Mouse (Mus musculus): ENCODE data around the gene Hoxb8. TPM values are rescaled to one million over a fixed set of nuclear protein-coding genes. Genes with fewer than 3 reads are reported as not detected.

Gene Hoxb8
- polyA plus RNA-seq, 1 experiment from 2014 or later, result 0.71 TPM

- Histone ChIP-seq H3K27me3 (replicated peaks; ENCODE audit: control insufficient read depth, insufficient read depth, low read length) (peaks cover 4% of the 10 kb centered on the region; the same call in 1 of the 2 replicates), H3K27ac (ENCODE audit: low read length) (peak overlapping the region; percentile 81), H3K9me3 (ENCODE audit: control insufficient read depth, low read length) (no peaks in the 10 kb centered on the region), H3K4me3 (ENCODE audit: low read length) (peak overlapping the region; percentile 50), H3K9ac (ENCODE audit: low read depth, low read length) (peak overlapping the region; percentile 81), H3K4me1 (ENCODE audit: control insufficient read depth, insufficient read depth, low read length) (peaks cover 29% of the 10 kb centered on the region), H3K4me2 (ENCODE audit: low read depth, low read length) (peak overlapping the region; percentile 79), H3K36me3 (ENCODE audit: control insufficient read depth, insufficient read depth, low read length) (no peaks in the 10 kb centered on the region)
- ATAC-seq, result no peak
- 24% methylated on average over 20 of the region's 20 CpGs for WGBS
Observed at GRCm38 (mm10) chr11:96310183-96310938, 28.7 kb downstream of the Hoxb8 start.

- Histone ChIP-seq H3K9ac (ENCODE audit: low read depth, low read length) (peak overlapping the region; percentile 81), H3K36me3 (ENCODE audit: control insufficient read depth, insufficient read depth, low read length) (no peaks in the 10 kb centered on the region), H3K27ac (ENCODE audit: low read length) (peak overlapping the region; percentile 81), H3K4me1 (ENCODE audit: control insufficient read depth, insufficient read depth, low read length) (peaks cover 23% of the 10 kb centered on the region), H3K27me3 (replicated peaks; ENCODE audit: control insufficient read depth, insufficient read depth, low read length) (no peaks in the 10 kb centered on the region), H3K4me2 (ENCODE audit: low read depth, low read length) (peak overlapping the region; percentile 79), H3K9me3 (ENCODE audit: control insufficient read depth, low read length) (no peaks in the 10 kb centered on the region), H3K4me3 (ENCODE audit: low read length) (peak overlapping the region; percentile 50)
- no peak for ATAC-seq
- 25% methylated on average over 6 of the region's 6 CpGs for WGBS
Observed at GRCm38 (mm10) chr11:96311097-96311496, 29.4 kb downstream of the Hoxb8 start.

- peak overlapping the region; percentile 50 for H3K4me3 ChIP-seq (ENCODE audit: low read length)
- H3K9me3 ChIP-seq (ENCODE audit: control insufficient read depth, low read length), result no peaks in the 10 kb centered on the region
- H3K36me3 ChIP-seq (ENCODE audit: control insufficient read depth, insufficient read depth, low read length), result no peaks in the 10 kb centered on the region
- peak; percentile 72 for ATAC-seq
- 4% methylated on average over 31 of the region's 31 CpGs for WGBS
- no peaks in the 10 kb centered on the region for H3K27me3 ChIP-seq (replicated peaks; ENCODE audit: control insufficient read depth, insufficient read depth, low read length)
- peak overlapping the region; percentile 79 for H3K4me2 ChIP-seq (ENCODE audit: low read depth, low read length)
- peak overlapping the region; percentile 81 for H3K27ac ChIP-seq (ENCODE audit: low read length)
- H3K9ac ChIP-seq (ENCODE audit: low read depth, low read length), result peak overlapping the region; percentile 81
- peaks cover 25% of the 10 kb centered on the region for H3K4me1 ChIP-seq (ENCODE audit: control insufficient read depth, insufficient read depth, low read length)
Observed at GRCm38 (mm10) chr11:96311520-96312417, 30.1 kb downstream of the Hoxb8 start.

- peak overlapping the region; percentile 79 for H3K4me2 ChIP-seq (ENCODE audit: low read depth, low read length)
- no peaks in the 10 kb centered on the region for H3K9me3 ChIP-seq (ENCODE audit: control insufficient read depth, low read length)
- H3K9ac ChIP-seq (ENCODE audit: low read depth, low read length), result peak overlapping the region; percentile 81
- WGBS, result 53% methylated on average over 2 of the region's 2 CpGs
- H3K36me3 ChIP-seq (ENCODE audit: control insufficient read depth, insufficient read depth, low read length), result no peaks in the 10 kb centered on the region
- no peak for ATAC-seq
- no peaks in the 10 kb centered on the region for H3K27me3 ChIP-seq (replicated peaks; ENCODE audit: control insufficient read depth, insufficient read depth, low read length)
- H3K27ac ChIP-seq (ENCODE audit: low read length), result peak overlapping the region; percentile 93; the same call in 1 of the 2 replicates
- H3K4me1 ChIP-seq (ENCODE audit: control insufficient read depth, insufficient read depth, low read length), result peaks cover 27% of the 10 kb centered on the region
- H3K4me3 ChIP-seq (ENCODE audit: low read length), result 0 out of 2 replicates have a peak overlapping the region, but pooled peaks have one; percentile 50
Observed at GRCm38 (mm10) chr11:96313134-96313533, 31.4 kb downstream of the Hoxb8 start.

GRCm38 (mm10) chr11:96313806-96314428 lies 32.2 kb downstream of the Hoxb8 start:
- Histone ChIP-seq H3K27me3 (replicated peaks; ENCODE audit: control insufficient read depth, insufficient read depth, low read length) (no peaks in the 10 kb centered on the region), H3K36me3 (ENCODE audit: control insufficient read depth, insufficient read depth, low read length) (no peaks in the 10 kb centered on the region), H3K4me3 (ENCODE audit: low read length) (peak overlapping the region; percentile 49), H3K4me1 (ENCODE audit: control insufficient read depth, insufficient read depth, low read length) (peaks cover 25% of the 10 kb centered on the region), H3K4me2 (ENCODE audit: low read depth, low read length) (peak overlapping the region; percentile 79), H3K27ac (ENCODE audit: low read length) (peak overlapping the region; percentile 93), H3K9ac (ENCODE audit: low read depth, low read length) (peak overlapping the region; percentile 78), H3K9me3 (ENCODE audit: control insufficient read depth, low read length) (no peaks in the 10 kb centered on the region)
- 30% methylated on average over 12 of the region's 12 CpGs for WGBS
- ATAC-seq, result no peak

- Histone ChIP-seq H3K27me3 (replicated peaks; ENCODE audit: control insufficient read depth, insufficient read depth, low read length) (no peaks in the 10 kb centered on the region), H3K27ac (ENCODE audit: low read length) (peak overlapping the region; percentile 93), H3K9ac (ENCODE audit: low read depth, low read length) (peak overlapping the region; percentile 78), H3K36me3 (ENCODE audit: control insufficient read depth, insufficient read depth, low read length) (no peaks in the 10 kb centered on the region), H3K4me2 (ENCODE audit: low read depth, low read length) (peak overlapping the region; percentile 79), H3K9me3 (ENCODE audit: control insufficient read depth, low read length) (no peaks in the 10 kb centered on the region), H3K4me3 (ENCODE audit: low read length) (peak overlapping the region; percentile 49), H3K4me1 (ENCODE audit: control insufficient read depth, insufficient read depth, low read length) (peaks cover 22% of the 10 kb centered on the region)
- WGBS, result 14% methylated on average over 34 of the region's 34 CpGs
- ATAC-seq, result no peak
Observed at GRCm38 (mm10) chr11:96314671-96315343, 33.1 kb downstream of the Hoxb8 start.

- H3K9me3 ChIP-seq (ENCODE audit: control insufficient read depth, low read length), result no peaks in the 10 kb centered on the region
- peak overlapping the region; percentile 79 for H3K4me2 ChIP-seq (ENCODE audit: low read depth, low read length)
- peak overlapping the region; percentile 78 for H3K9ac ChIP-seq (ENCODE audit: low read depth, low read length)
- peaks cover 19% of the 10 kb centered on the region for H3K4me1 ChIP-seq (ENCODE audit: control insufficient read depth, insufficient read depth, low read length)
- WGBS, result 20% methylated on average over 5 of the region's 5 CpGs
- H3K27ac ChIP-seq (ENCODE audit: low read length), result peak overlapping the region; percentile 93
- H3K4me3 ChIP-seq (ENCODE audit: low read length), result peak overlapping the region; percentile 49
- no peaks in the 10 kb centered on the region for H3K36me3 ChIP-seq (ENCODE audit: control insufficient read depth, insufficient read depth, low read length)
- no peak for ATAC-seq
- H3K27me3 ChIP-seq (replicated peaks; ENCODE audit: control insufficient read depth, insufficient read depth, low read length), result no peaks in the 10 kb centered on the region
Observed at GRCm38 (mm10) chr11:96315344-96315681, 33.6 kb downstream of the Hoxb8 start.

GRCm38 (mm10) chr11:96316696-96317607 lies 35.2 kb downstream of the Hoxb8 start:
- H3K9me3 ChIP-seq (ENCODE audit: control insufficient read depth, low read length), result no peaks in the 10 kb centered on the region
- peaks cover 16% of the 10 kb centered on the region; the same call in 1 of the 2 replicates for H3K4me1 ChIP-seq (ENCODE audit: control insufficient read depth, insufficient read depth, low read length)
- H3K27ac ChIP-seq (ENCODE audit: low read length), result peak overlapping the region; percentile 93; the same call in 1 of the 2 replicates
- ATAC-seq, result no peak
- H3K4me3 ChIP-seq (ENCODE audit: low read length), result peak overlapping the region; percentile 69
- WGBS, result 16% methylated on average over 18 of the region's 18 CpGs
- peak overlapping the region; percentile 79 for H3K4me2 ChIP-seq (ENCODE audit: low read depth, low read length)
- no peaks in the 10 kb centered on the region for H3K27me3 ChIP-seq (replicated peaks; ENCODE audit: control insufficient read depth, insufficient read depth, low read length)
- H3K9ac ChIP-seq (ENCODE audit: low read depth, low read length), result peak overlapping the region; percentile 87
- H3K36me3 ChIP-seq (ENCODE audit: control insufficient read depth, insufficient read depth, low read length), result no peaks in the 10 kb centered on the region
